Mouse (Mus musculus) c-Kit-positive CD71-positive TER-119-positive erythroid progenitor cells, embryonic 14.5 days (primary cell): ENCODE measurements around the gene Obscn.
A peak's percentile ranks its signal among the peaks of the same experiment; 100 is the strongest.
"Not testable (repeated sequence)": the region's sequence is repeated elsewhere in the genome, so short reads cannot be mapped to it uniquely, and the experiment has no call there.

Experiments
- DNase-seq: peaks from one replicate; pipeline ENCODE4 v3.0.0-alpha.2; 2013; ENCODE audit warnings: low spot score

Obscn gene

GRCm38 (mm10) chr11:58959921-58960465 is 176.2 kb downstream of the Obscn start:
- peak; percentile 89 for DNase-seq

DNA sequence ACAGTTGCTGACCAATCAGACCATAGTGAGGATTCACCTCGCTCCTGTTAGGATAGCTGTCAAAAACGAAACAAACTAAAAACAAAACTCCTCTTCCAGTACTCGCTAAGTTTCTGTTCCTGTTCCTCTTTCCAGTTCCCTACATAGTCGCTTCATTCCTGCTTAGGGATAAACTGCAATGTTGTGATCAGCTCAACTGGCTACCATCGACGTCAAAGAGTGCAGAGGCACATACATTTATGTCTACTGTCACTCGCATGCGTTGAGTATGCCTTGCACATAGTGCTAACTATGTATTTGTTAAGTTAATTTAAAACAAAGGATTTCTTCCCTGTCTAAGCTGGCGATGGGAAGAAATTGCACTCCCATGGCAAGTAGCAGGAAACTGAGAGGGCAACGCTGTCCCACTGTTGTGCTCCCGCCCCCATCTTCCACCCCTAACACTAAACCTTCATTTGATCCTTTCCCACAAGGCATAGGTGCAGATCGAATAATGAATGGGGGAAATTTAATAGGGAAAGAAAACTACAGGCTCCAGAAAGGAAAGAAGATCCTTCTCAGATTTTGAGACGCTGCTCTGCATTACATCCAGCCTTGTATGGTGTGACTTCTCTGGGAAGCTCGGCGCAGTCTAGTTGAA is 176.9 kb downstream of the Obscn start:
- no peak for DNase-seq

GRCm38 (mm10) chr11:58958536-58958935 is 177.7 kb downstream of the Obscn start:
- no peak for DNase-seq

DNA sequence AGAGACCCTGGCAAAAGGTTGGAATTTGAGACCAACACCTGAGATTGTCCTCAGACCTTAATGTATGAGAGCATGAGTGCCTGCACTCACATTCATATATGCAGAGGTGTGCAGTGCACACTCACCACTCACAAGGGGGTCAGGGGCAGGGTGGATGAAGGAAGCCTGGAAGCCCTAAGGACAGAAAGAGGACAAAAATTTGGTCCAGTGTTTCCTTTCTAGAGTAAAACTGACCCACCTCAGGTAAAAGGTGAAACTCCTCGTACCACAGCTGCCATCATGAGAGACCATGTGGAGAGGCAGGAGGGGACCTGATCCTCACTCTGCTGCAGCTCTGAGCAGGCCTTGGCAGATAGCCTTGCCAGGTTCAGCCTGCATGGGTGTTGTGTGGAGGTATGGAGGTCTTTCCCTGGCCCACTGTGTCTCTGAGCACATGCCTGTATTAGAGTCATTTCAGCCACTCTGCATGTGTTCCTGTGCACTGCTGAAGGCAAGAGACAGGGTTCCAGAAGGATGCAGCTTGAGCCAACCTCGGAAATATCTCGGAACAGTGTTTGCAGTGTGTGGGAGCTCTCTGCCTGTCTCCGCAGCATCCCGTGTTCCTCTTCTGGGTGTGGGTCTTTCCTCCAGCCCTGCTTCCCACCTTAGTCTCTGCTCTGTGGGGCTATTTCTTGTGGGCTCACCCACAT is 178.8 kb downstream of the Obscn start:
- DNase-seq, result no peak

DNA sequence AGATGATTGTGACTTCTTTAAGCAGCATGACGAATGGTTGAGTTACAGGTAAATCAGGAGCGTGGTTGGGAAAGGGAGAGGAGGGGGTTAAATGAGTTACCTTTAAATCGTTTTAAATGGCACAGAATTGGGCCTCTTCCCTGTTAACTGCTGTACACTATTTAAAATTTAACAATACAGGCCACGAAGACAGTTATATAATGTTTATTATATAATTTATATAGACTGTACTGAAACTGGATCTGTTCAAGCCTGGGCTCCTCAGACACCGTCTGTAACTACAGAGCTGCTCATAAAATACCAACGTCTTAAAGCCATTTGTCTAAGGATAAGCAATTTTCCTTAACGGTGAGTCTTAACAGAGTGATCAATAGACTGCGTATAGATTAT is 180.3 kb downstream of the Obscn start:
- no peak for DNase-seq

- DNase-seq, result peak; percentile 48
Measured at GRCm38 (mm10) chr11:58955143-58955867, 180.9 kb downstream of the Obscn start.

DNA sequence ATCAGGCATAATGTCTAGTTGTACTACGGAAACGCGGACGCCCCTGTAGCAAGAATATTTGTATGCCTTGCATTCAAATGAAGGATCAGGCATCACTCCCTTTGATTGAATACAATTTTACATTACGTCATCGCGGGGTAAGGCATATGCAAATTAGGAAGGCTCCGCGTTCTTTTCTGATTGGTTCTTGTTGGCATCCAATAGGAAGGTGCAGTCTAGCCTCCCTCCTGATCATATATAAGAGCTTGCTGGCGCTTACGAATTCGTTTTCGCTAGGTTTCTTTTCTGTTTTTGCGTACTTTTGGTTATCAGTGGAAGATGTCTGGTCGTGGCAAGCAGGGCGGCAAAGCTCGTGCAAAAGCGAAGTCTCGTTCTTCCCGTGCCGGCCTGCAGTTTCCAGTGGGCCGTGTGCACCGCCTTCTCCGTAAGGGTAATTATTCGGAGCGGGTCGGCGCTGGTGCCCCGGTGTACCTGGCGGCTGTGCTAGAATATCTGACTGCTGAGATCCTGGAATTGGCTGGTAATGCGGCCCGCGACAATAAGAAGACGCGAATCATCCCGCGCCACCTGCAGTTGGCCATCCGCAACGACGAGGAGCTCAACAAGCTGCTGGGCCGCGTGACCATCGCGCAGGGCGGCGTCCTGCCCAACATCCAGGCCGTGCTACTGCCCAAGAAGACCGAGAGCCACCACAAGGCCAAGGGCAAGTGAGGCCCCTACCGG is 181.6 kb downstream of the Obscn start, which contains the start of the genes Hist3h2a and Trim17:
Gene Hist3h2a (plus strand): TSS at position 266 of the 723 bp plus-strand sequence.
Gene Trim17 (plus strand): TSS at position 266 of the 723 bp plus-strand sequence.
- peak; percentile 98 for DNase-seq

GRCm38 (mm10) chr11:58954170-58954419 is 182.1 kb downstream of the Obscn start:
- not testable (repeated sequence) for DNase-seq

- peak; percentile 53 for DNase-seq
Measured at GRCm38 (mm10) chr11:58953351-58954169, 182.6 kb downstream of the Obscn start.

DNA sequence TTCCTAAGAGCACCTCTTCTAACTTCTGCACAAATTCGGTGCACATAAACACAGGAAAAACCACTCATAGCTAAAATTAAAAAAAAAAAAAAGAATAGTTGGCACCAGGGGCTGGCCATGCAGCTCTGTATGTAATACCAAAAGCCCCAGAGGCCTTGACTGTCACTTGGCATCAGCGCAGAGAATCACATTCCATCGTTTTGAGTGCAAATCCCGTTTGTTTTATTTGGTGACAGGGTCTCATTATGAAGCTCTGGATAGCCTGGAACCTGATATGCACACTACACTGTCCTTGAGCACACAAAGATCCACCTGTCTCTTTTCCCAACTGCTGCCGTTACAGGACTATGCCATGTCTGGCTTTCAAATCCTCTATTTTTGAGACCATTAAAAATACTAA is 185.0 kb downstream of the Obscn start:
- no peak for DNase-seq

- no peak for DNase-seq
Measured at GRCm38 (mm10) chr11:58949480-58950431, 186.4 kb downstream of the Obscn start.

- DNase-seq, result peak; percentile 57
Measured at GRCm38 (mm10) chr11:58948542-58949479, 187.4 kb downstream of the Obscn start, which contains the start of gene Hist3h2ba. Hist3h2ba (plus strand) TSS chr11:58948920.

- no peak for DNase-seq
Measured at GRCm38 (mm10) chr11:58947798-58948528, 188.2 kb downstream of the Obscn start.

DNA sequence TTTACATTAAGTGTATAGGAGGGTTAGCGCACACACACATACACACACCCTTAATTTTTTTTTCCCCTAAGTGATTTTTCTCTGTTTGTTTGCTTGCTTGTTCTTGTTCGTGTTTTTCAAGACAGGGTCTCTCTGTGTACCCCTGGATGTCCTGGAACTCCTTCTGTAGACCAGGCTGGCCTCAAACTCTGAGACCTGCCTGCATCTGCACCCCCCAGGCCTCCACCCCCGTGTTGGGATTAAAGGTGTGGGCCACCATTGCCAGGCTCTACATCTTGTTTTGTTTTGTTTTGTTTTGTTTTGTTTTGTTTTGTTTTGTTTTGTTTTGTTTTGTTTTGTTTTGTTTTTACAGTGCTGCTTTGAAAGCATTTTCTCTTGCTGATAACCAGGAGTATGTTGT is 188.9 kb downstream of the Obscn start:
- no peak for DNase-seq
